Mouse (Mus musculus) C2C12 (cell line): ENCODE measurements around the gene Adgrf5. TPM values are rescaled to one million over a fixed set of nuclear protein-coding genes. Genes with fewer than 3 reads are reported as not detected.

Source experiments
- H3K27me3 ChIP-seq: one replicate; pipeline ENCODE4 v1.6.1; 2011; ENCODE audit not compliant: control insufficient read depth, insufficient read depth, insufficient read length
- H3K36me3 ChIP-seq: one replicate; pipeline ENCODE4 v1.6.1; 2011; ENCODE audit not compliant: control insufficient read depth, insufficient read depth
- H3K4me3 ChIP-seq: one replicate; pipeline ENCODE4 v1.5.1; 2011; ENCODE audit warnings: mild to moderate bottlenecking, control low read depth; ENCODE audit not compliant: poor library complexity, insufficient read depth, severe bottlenecking
- H3K79me2 ChIP-seq: one replicate; pipeline ENCODE4 v1.6.1; 2011; ENCODE audit not compliant: control insufficient read depth, insufficient read depth
- H3K79me3 ChIP-seq: one replicate; pipeline ENCODE4 v1.6.1; 2011; ENCODE audit warnings: low read depth, control low read depth
- H3ac ChIP-seq: one replicate; pipeline ENCODE3; 2011; ENCODE audit warnings: low read depth; ENCODE audit not compliant: control insufficient read depth, insufficient read length
- CEBPB ChIP-seq: IDR thresholded peaks from one replicate; pipeline ENCODE4 v1.6.1; 2011; ENCODE audit warnings: low read depth, mild to moderate bottlenecking, control low read depth, moderate library complexity
- CTCF ChIP-seq: IDR thresholded peaks from one replicate; pipeline ENCODE4 v1.5.1; 2011; ENCODE audit not compliant: control insufficient read depth, insufficient read depth, insufficient read length
- FOSL1 ChIP-seq: IDR thresholded peaks from one replicate; pipeline ENCODE4 v1.8.0; 2011; ENCODE audit warnings: mild to moderate bottlenecking, low read length; ENCODE audit not compliant: poor library complexity, insufficient read depth, severe bottlenecking
- MAX ChIP-seq: IDR thresholded peaks from one replicate; pipeline ENCODE4 v1.6.1; 2011; ENCODE audit warnings: mild to moderate bottlenecking, control low read depth
- MYOD1 ChIP-seq: IDR thresholded peaks from one replicate; pipeline ENCODE4 v1.6.1; 2011; ENCODE audit warnings: low read depth; ENCODE audit not compliant: control insufficient read depth, insufficient read length
- MYOG ChIP-seq: IDR thresholded peaks from one replicate; pipeline ENCODE4 v1.6.1; 2011; ENCODE audit not compliant: control insufficient read depth, insufficient read length; ENCODE audit errors: extremely low read depth
- USF1 ChIP-seq: IDR thresholded peaks from one replicate; pipeline ENCODE4 v1.6.1; 2011; ENCODE audit warnings: low read depth, mild to moderate bottlenecking, control low read depth, moderate library complexity
- polyA plus RNA-seq: library from polyadenylated mRNA; unstranded; fragments of >200 nt; fragmentation: generic; extraction: Trizol; gene quantifications from one replicate; pipeline ENCODE4 v1.2.1, GENCODE M21; 2012; ENCODE audit warnings: missing spikeins

The Adgrf5 gene
- polyA plus RNA-seq, 1 experiment = 0.07 TPM

- no peaks in the 10 kb centered on the region for H3K36me3 ChIP-seq
- H3K79me3 ChIP-seq = no peaks in the 10 kb centered on the region
- H3K4me3 ChIP-seq = no peak overlapping the region
- no peaks in the 10 kb centered on the region for H3K79me2 ChIP-seq
- no peaks in the 10 kb centered on the region for H3K27me3 ChIP-seq
- TF ChIP-seq CEBPB (no peak), MAX (no peak), USF1 (no peak), FOSL1 (no peak), MYOG (no peak), CTCF (no peak), MYOD1 (no peak)
- no peak overlapping the region for H3ac ChIP-seq
Measured at GRCm38 (mm10) chr17:43504594-43504934, 144.3 kb downstream of the Adgrf5 start.

Other genes with a start within 250 kb of the Adgrf5 start
- not detected for gene Adgrf1, start 90.1 kb upstream of the Adgrf5 start, polyA plus RNA-seq
- not detected for gene Mep1a, start 142.4 kb downstream of the Adgrf5 start, polyA plus RNA-seq
- 0.20 TPM for gene Ankrd66, start 183.2 kb downstream of the Adgrf5 start, polyA plus RNA-seq
- 2.9 TPM for gene Pla2g7, start 207.6 kb downstream of the Adgrf5 start, polyA plus RNA-seq